Mouse (Mus musculus) heart, adult 2 months (tissue): ENCODE results near the gene Mamdc2. TPM values are rescaled to one million over a fixed set of nuclear protein-coding genes. Genes with fewer than 3 reads are reported as not detected.

Experiments
- DNase-seq, 2 experiments: peaks; one replicate each; pipeline ENCODE4 v3.0.0; 2021
- H3K27ac ChIP-seq: fragments of 200-600 bp; 2 replicates; pipeline ENCODE4 v1.8.1; 2022
- H3K27me3 ChIP-seq: fragments of 200-500 bp; 2 replicates; pipeline ENCODE4 v1.6.1; 2012; ENCODE audit warnings: mild to moderate bottlenecking, low read length, inconsistent platforms, mixed read lengths; ENCODE audit not compliant: control insufficient read depth, insufficient read depth
- H3K36me3 ChIP-seq: fragments of 200-500 bp; 2 replicates; pipeline ENCODE4 v1.6.1; 2012; ENCODE audit warnings: low read length, inconsistent platforms; ENCODE audit not compliant: control insufficient read depth, insufficient read depth
- H3K4me1 ChIP-seq: fragments of 200-500 bp; 2 replicates; pipeline ENCODE4 v1.6.1; 2011; ENCODE audit warnings: low read length; ENCODE audit not compliant: control insufficient read depth, insufficient read depth
- H3K4me3 ChIP-seq: fragments of 200-600 bp; 2 replicates; pipeline ENCODE4 v1.8.1; 2022
- H3K79me2 ChIP-seq: fragments of 200-500 bp; replicated peaks from 2 replicates; pipeline ENCODE4 v1.6.1; 2012; ENCODE audit warnings: mild to moderate bottlenecking, inconsistent platforms, low read length, moderate library complexity, mixed read lengths; ENCODE audit not compliant: control insufficient read depth, insufficient read depth
- H3K9ac ChIP-seq: fragments of 200-500 bp; 2 replicates; pipeline ENCODE4 v1.6.1; 2012; ENCODE audit warnings: low read depth, mild to moderate bottlenecking, control low read depth, inconsistent platforms, low read length, mixed read lengths
- CTCF ChIP-seq: fragments of 200-600 bp; IDR thresholded peaks from 2 replicates; pipeline ENCODE4 v1.8.1; 2022; ENCODE audit warnings: antibody characterized with exemption, mild to moderate bottlenecking, moderate library complexity
- EP300 ChIP-seq: fragments of 200-500 bp; IDR thresholded peaks from 2 replicates; pipeline ENCODE4 v1.6.1; 2011; ENCODE audit warnings: low read depth, low read length, control low read depth; ENCODE audit not compliant: insufficient read depth
- POLR2A ChIP-seq: fragments of 200-500 bp; IDR thresholded peaks from 2 replicates; pipeline ENCODE4 v1.6.1; 2011; ENCODE audit warnings: mild to moderate bottlenecking, low read depth, low read length, control low read depth; ENCODE audit not compliant: insufficient read depth
- WGBS: fragments of 180-500 bp; shearing (Covaris S2); methylation state at CpG from one replicate; pipeline ENCODE4 v1.1.7; 2018; 5-methylcytosine and 5-hydroxymethylcytosine counted together
- intact Hi-C: fragments of 180-260 bp; cut with DNase I; formaldehyde crosslinking; loops from one replicate; pipeline ENCODE4 v1.15.1; 2025
- polyA plus RNA-seq: library from polyadenylated mRNA; depleted of rRNA; stranded (reverse); fragments of >200 nt; gene quantifications from 2 replicates; pipeline ENCODE4 v1.2.3, GENCODE M21; 2012
- total RNA-seq, 2 experiments: library from RNA; stranded (reverse); gene quantifications; 2 replicates each; pipeline ENCODE4 v1.2.3; 2021

Mamdc2 gene
- total and polyA plus RNA-seq, 3 experiments, result 1.8 to 2.6 (median 2.4) TPM

DNA sequence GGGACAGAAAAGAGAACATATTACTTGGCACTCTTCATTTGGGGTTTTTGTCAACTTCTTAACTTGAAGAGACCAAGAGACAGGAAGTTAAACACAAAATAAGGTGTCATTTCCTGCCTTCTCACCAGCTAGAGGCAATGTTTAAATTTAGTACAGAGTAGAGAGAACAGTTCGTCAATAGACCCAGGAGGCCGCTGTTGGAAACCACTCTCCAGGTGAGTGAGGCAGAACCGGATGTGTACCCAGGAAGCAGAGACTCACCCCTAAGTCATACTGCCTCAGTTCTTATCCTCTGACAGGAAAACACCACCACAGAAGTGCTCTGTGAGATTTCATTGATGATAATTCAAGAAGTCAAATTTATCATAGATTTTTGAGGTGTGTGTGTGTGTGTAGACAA is 125.1 kb downstream of the Mamdc2 start:
- no peaks in the 10 kb centered on the region for H3K4me1 ChIP-seq
- no peak overlapping the region for H3K4me3 ChIP-seq
- WGBS, result 54% methylated on average over 3 of the region's 3 CpGs
- DNase-seq, result peak in 1 of 2 experiments; percentile 22
- H3K36me3 ChIP-seq, result no peaks in the 10 kb centered on the region
- no peak overlapping the region for H3K9ac ChIP-seq
- H3K27ac ChIP-seq, result no peak overlapping the region
- no peak for TF ChIP-seq CTCF
- TF ChIP-seq POLR2A, result no peak
- no peak for TF ChIP-seq EP300
- no peaks in the 10 kb centered on the region for H3K27me3 ChIP-seq
- intact Hi-C loops, result no loop called here
- H3K79me2 ChIP-seq, result no peaks in the 10 kb centered on the region

GRCm38 (mm10) chr19:23317989-23318358 is 130.3 kb downstream of the Mamdc2 start:
- no peak for TF ChIP-seq POLR2A
- TF ChIP-seq CTCF, result no peak
- no peak for TF ChIP-seq EP300
- WGBS, result 70% methylated on average over 5 of the region's 5 CpGs
- DNase-seq, result no peak
- H3K9ac ChIP-seq, result no peak overlapping the region
- no peak overlapping the region for H3K27ac ChIP-seq
- H3K79me2 ChIP-seq, result no peaks in the 10 kb centered on the region
- no peaks in the 10 kb centered on the region for H3K36me3 ChIP-seq
- intact Hi-C loops, result no loop called here
- no peak overlapping the region for H3K4me3 ChIP-seq
- H3K4me1 ChIP-seq, result no peaks in the 10 kb centered on the region
- no peaks in the 10 kb centered on the region for H3K27me3 ChIP-seq

- intact Hi-C loops, result no loop called here
- TF ChIP-seq CTCF, result no peak
- no peak for TF ChIP-seq EP300
- no peak for TF ChIP-seq POLR2A
- H3K4me3 ChIP-seq, result no peak overlapping the region
- H3K79me2 ChIP-seq, result no peaks in the 10 kb centered on the region
- H3K27ac ChIP-seq, result no peak overlapping the region
- no peaks in the 10 kb centered on the region for H3K4me1 ChIP-seq
- no peaks in the 10 kb centered on the region for H3K36me3 ChIP-seq
- H3K27me3 ChIP-seq, result no peaks in the 10 kb centered on the region
- H3K9ac ChIP-seq, result no peak overlapping the region
- 59% methylated on average over 5 of the region's 5 CpGs for WGBS
- no peak for DNase-seq
Observed at GRCm38 (mm10) chr19:23317295-23317988, 130.8 kb downstream of the Mamdc2 start.

- WGBS, result 84% methylated on average over 5 of the region's 5 CpGs
- H3K4me1 ChIP-seq, result no peaks in the 10 kb centered on the region
- DNase-seq, result no peak
- H3K79me2 ChIP-seq, result no peaks in the 10 kb centered on the region
- H3K4me3 ChIP-seq, result no peak overlapping the region
- TF ChIP-seq CTCF (no peak), EP300 (no peak), POLR2A (no peak)
- no peak overlapping the region for H3K27ac ChIP-seq
- no peaks in the 10 kb centered on the region for H3K36me3 ChIP-seq
- H3K9ac ChIP-seq, result no peak overlapping the region
- no peaks in the 10 kb centered on the region for H3K27me3 ChIP-seq
- intact Hi-C loops, result no loop called here
Observed at GRCm38 (mm10) chr19:23316851-23317250, 131.4 kb downstream of the Mamdc2 start.

- DNase-seq, result no peak
- Histone ChIP-seq H3K4me1 (no peaks in the 10 kb centered on the region), H3K36me3 (no peaks in the 10 kb centered on the region), H3K9ac (no peak overlapping the region), H3K4me3 (no peak overlapping the region), H3K27me3 (no peaks in the 10 kb centered on the region), H3K79me2 (no peaks in the 10 kb centered on the region), H3K27ac (no peak overlapping the region)
- intact Hi-C loops, result no loop called here
- TF ChIP-seq CTCF, result peak; percentile 52
- no peak for TF ChIP-seq POLR2A
- 90% methylated on average over 2 of the region's 2 CpGs for WGBS
Observed at GRCm38 (mm10) chr19:23309979-23310378, 138.3 kb downstream of the Mamdc2 start.

DNA sequence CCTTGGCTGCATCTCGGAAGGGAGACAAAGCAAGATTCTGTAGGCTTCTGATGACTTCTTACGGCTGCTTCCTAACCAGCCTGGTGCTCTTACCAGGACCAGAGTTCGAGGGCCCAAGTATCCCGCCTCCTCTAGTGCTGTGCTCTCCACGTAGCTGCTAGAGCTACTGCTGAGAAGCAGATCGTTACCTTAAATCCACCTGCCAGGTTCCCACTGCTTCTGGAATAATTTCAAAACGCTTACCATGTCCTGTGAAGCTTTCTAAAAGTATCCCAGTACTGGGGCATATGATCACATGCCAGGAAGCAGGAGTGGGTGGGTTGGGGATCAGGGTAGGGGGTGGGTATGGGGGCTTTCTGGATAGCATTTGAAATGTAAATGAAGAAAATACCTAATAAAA is 141.6 kb downstream of the Mamdc2 start:
- Histone ChIP-seq H3K27me3 (no peaks in the 10 kb centered on the region), H3K4me3 (no peak overlapping the region), H3K79me2 (no peaks in the 10 kb centered on the region), H3K27ac (no peak overlapping the region), H3K4me1 (no peaks in the 10 kb centered on the region), H3K36me3 (no peaks in the 10 kb centered on the region), H3K9ac (no peak overlapping the region)
- 83% methylated on average over 7 of the region's 7 CpGs for WGBS
- intact Hi-C loops, result no loop called here
- no peak for DNase-seq
- TF ChIP-seq CTCF (no peak), EP300 (no peak), POLR2A (no peak)
